Mouse (Mus musculus) heart, adult 2 months (tissue): ENCODE results near the gene Slc5a8. TPM values are rescaled to one million over a fixed set of nuclear protein-coding genes. Genes with fewer than 3 reads are reported as not detected.
A peak's percentile ranks its signal among the peaks of the same experiment; 100 is the strongest.

Source experiments
- DNase-seq, 2 experiments: peaks; one replicate each; pipeline ENCODE4 v3.0.0; 2021
- H3K27ac ChIP-seq: fragments of 200-600 bp; 2 replicates; pipeline ENCODE4 v1.8.1; 2022
- H3K27me3 ChIP-seq: fragments of 200-500 bp; 2 replicates; pipeline ENCODE4 v1.6.1; 2012; ENCODE audit warnings: mild to moderate bottlenecking, low read length, inconsistent platforms, mixed read lengths; ENCODE audit not compliant: control insufficient read depth, insufficient read depth
- H3K36me3 ChIP-seq: fragments of 200-500 bp; 2 replicates; pipeline ENCODE4 v1.6.1; 2012; ENCODE audit warnings: low read length, inconsistent platforms; ENCODE audit not compliant: control insufficient read depth, insufficient read depth
- H3K4me1 ChIP-seq: fragments of 200-500 bp; 2 replicates; pipeline ENCODE4 v1.6.1; 2011; ENCODE audit warnings: low read length; ENCODE audit not compliant: control insufficient read depth, insufficient read depth
- H3K4me3 ChIP-seq: fragments of 200-600 bp; 2 replicates; pipeline ENCODE4 v1.8.1; 2022
- H3K79me2 ChIP-seq: fragments of 200-500 bp; replicated peaks from 2 replicates; pipeline ENCODE4 v1.6.1; 2012; ENCODE audit warnings: mild to moderate bottlenecking, inconsistent platforms, low read length, moderate library complexity, mixed read lengths; ENCODE audit not compliant: control insufficient read depth, insufficient read depth
- H3K9ac ChIP-seq: fragments of 200-500 bp; 2 replicates; pipeline ENCODE4 v1.6.1; 2012; ENCODE audit warnings: low read depth, mild to moderate bottlenecking, control low read depth, inconsistent platforms, low read length, mixed read lengths
- CTCF ChIP-seq: fragments of 200-600 bp; IDR thresholded peaks from 2 replicates; pipeline ENCODE4 v1.8.1; 2022; ENCODE audit warnings: antibody characterized with exemption, mild to moderate bottlenecking, moderate library complexity
- EP300 ChIP-seq: fragments of 200-500 bp; IDR thresholded peaks from 2 replicates; pipeline ENCODE4 v1.6.1; 2011; ENCODE audit warnings: low read depth, low read length, control low read depth; ENCODE audit not compliant: insufficient read depth
- POLR2A ChIP-seq: fragments of 200-500 bp; IDR thresholded peaks from 2 replicates; pipeline ENCODE4 v1.6.1; 2011; ENCODE audit warnings: mild to moderate bottlenecking, low read depth, low read length, control low read depth; ENCODE audit not compliant: insufficient read depth
- WGBS: fragments of 180-500 bp; shearing (Covaris S2); methylation state at CpG from one replicate; pipeline ENCODE4 v1.1.7; 2018; 5-methylcytosine and 5-hydroxymethylcytosine counted together
- intact Hi-C: fragments of 180-260 bp; cut with DNase I; formaldehyde crosslinking; loops from one replicate; pipeline ENCODE4 v1.15.1; 2025
- polyA plus RNA-seq: library from polyadenylated mRNA; depleted of rRNA; stranded (reverse); fragments of >200 nt; gene quantifications from 2 replicates; pipeline ENCODE4 v1.2.3, GENCODE M21; 2012
- total RNA-seq, 2 experiments: library from RNA; stranded (reverse); gene quantifications; 2 replicates each; pipeline ENCODE4 v1.2.3; 2021

The Slc5a8 gene
- total and polyA plus RNA-seq, 3 experiments, result 0.23 TPM; not detected in 2

- intact Hi-C loops, result no loop called here
- Histone ChIP-seq H3K4me3 (no peak overlapping the region), H3K79me2 (no peaks in the 10 kb centered on the region), H3K4me1 (no peaks in the 10 kb centered on the region), H3K9ac (no peak overlapping the region), H3K27ac (no peak overlapping the region), H3K27me3 (no peaks in the 10 kb centered on the region), H3K36me3 (no peaks in the 10 kb centered on the region)
- DNase-seq, result no peak
- 87% methylated on average over 5 of the region's 5 CpGs for WGBS
- TF ChIP-seq POLR2A (no peak), CTCF (no peak), EP300 (no peak)
Observed at GRCm38 (mm10) chr10:88862293-88862692, 23.5 kb upstream of the Slc5a8 start.

GRCm38 (mm10) chr10:88866017-88866416, 19.8 kb upstream of the Slc5a8 start:
- no peak for DNase-seq
- WGBS, result 57% methylated on average over 2 of the region's 2 CpGs
- H3K27ac ChIP-seq, result no peak overlapping the region
- no peak for TF ChIP-seq EP300
- TF ChIP-seq POLR2A, result no peak
- TF ChIP-seq CTCF, result 0 out of 2 replicates have a peak, but pooled peaks have one; percentile 19
- H3K79me2 ChIP-seq, result no peaks in the 10 kb centered on the region
- H3K4me3 ChIP-seq, result no peak overlapping the region
- H3K36me3 ChIP-seq, result no peaks in the 10 kb centered on the region
- no peaks in the 10 kb centered on the region for H3K27me3 ChIP-seq
- no peak overlapping the region for H3K9ac ChIP-seq
- no peaks in the 10 kb centered on the region for H3K4me1 ChIP-seq
- intact Hi-C loops, result no loop called here

GRCm38 (mm10) chr10:88874870-88875269, 10.9 kb upstream of the Slc5a8 start:
- H3K79me2 ChIP-seq, result no peaks in the 10 kb centered on the region
- H3K4me3 ChIP-seq, result no peak overlapping the region
- H3K27ac ChIP-seq, result no peak overlapping the region
- intact Hi-C loops, result no loop called here
- H3K9ac ChIP-seq, result no peak overlapping the region
- no peak for DNase-seq
- H3K4me1 ChIP-seq, result no peaks in the 10 kb centered on the region
- no peaks in the 10 kb centered on the region for H3K36me3 ChIP-seq
- 54% methylated on average over 5 of the region's 5 CpGs for WGBS
- TF ChIP-seq CTCF (no peak), POLR2A (no peak), EP300 (no peak)
- H3K27me3 ChIP-seq, result no peaks in the 10 kb centered on the region

- H3K27me3 ChIP-seq, result no peaks in the 10 kb centered on the region
- intact Hi-C loops, result no loop called here
- WGBS, result 69% methylated on average over 7 of the region's 7 CpGs
- no peaks in the 10 kb centered on the region for H3K4me1 ChIP-seq
- no peak for TF ChIP-seq CTCF
- no peak for TF ChIP-seq EP300
- no peak for TF ChIP-seq POLR2A
- no peak for DNase-seq
- H3K4me3 ChIP-seq, result no peak overlapping the region
- H3K9ac ChIP-seq, result no peak overlapping the region
- H3K79me2 ChIP-seq, result no peaks in the 10 kb centered on the region
- H3K36me3 ChIP-seq, result no peaks in the 10 kb centered on the region
- H3K27ac ChIP-seq, result no peak overlapping the region
Observed at GRCm38 (mm10) chr10:88877421-88877820, 8.4 kb upstream of the Slc5a8 start.

- no peak for DNase-seq
- H3K9ac ChIP-seq, result no peak overlapping the region
- no peaks in the 10 kb centered on the region for H3K4me1 ChIP-seq
- TF ChIP-seq CTCF (no peak), EP300 (no peak), POLR2A (no peak)
- peaks cover 7% of the 10 kb centered on the region for H3K27me3 ChIP-seq
- no peaks in the 10 kb centered on the region for H3K36me3 ChIP-seq
- 66% methylated on average over 2 of the region's 2 CpGs for WGBS
- H3K4me3 ChIP-seq, result no peak overlapping the region
- H3K79me2 ChIP-seq, result no peaks in the 10 kb centered on the region
- no peak overlapping the region for H3K27ac ChIP-seq
- intact Hi-C loops, result no loop called here
Observed at GRCm38 (mm10) chr10:88883721-88884120, 2.1 kb upstream of the Slc5a8 start.

- TF ChIP-seq EP300 (no peak), POLR2A (no peak), CTCF (no peak)
- intact Hi-C loops, result no loop called here
- Histone ChIP-seq H3K36me3 (no peaks in the 10 kb centered on the region), H3K27me3 (peaks cover 7% of the 10 kb centered on the region), H3K9ac (no peak overlapping the region), H3K27ac (no peak overlapping the region), H3K4me3 (no peak overlapping the region), H3K4me1 (no peaks in the 10 kb centered on the region), H3K79me2 (no peaks in the 10 kb centered on the region)
- DNase-seq, result no peak
- 73% methylated on average over 6 of the region's 6 CpGs for WGBS
Observed at GRCm38 (mm10) chr10:88884836-88885235, 956 bp upstream of the Slc5a8 start.
